Mouse (Mus musculus) heart, postnatal 10 days (tissue): ENCODE measurements around the gene Ubr4. TPM values are rescaled to one million over a fixed set of nuclear protein-coding genes. Genes with fewer than 3 reads are reported as not detected.

Experiments
- DNase-seq, 2 experiments: peaks; one replicate each; pipeline ENCODE4 v3.0.0; 2021
- intact Hi-C: fragments of 180-260 bp; cut with DNase I; formaldehyde crosslinking; loops from one replicate; pipeline ENCODE4 v1.15.1; 2025
- total RNA-seq, 2 experiments: library from RNA; stranded (reverse); gene quantifications; 2 replicates each; pipeline ENCODE4 v1.2.3; 2021

The Ubr4 gene
- total RNA-seq, 2 experiments from 2014 or later: 124 to 125 TPM

- DNase-seq: no peak
- intact Hi-C loops: no loop called here
Measured at GRCm38 (mm10) chr4:139423270-139423669, 70.9 kb downstream of the Ubr4 start.

GRCm38 (mm10) chr4:139430176-139430575 lies 77.8 kb downstream of the Ubr4 start:
- DNase-seq: peak; percentile 83 to 88
- intact Hi-C loops: no loop called here

GRCm38 (mm10) chr4:139430891-139431290 lies 78.5 kb downstream of the Ubr4 start:
- peak; percentile 20 to 37 for DNase-seq
- intact Hi-C loops: no loop called here

- intact Hi-C loops: no loop called here
Measured at GRCm38 (mm10) chr4:139432966-139433765, 80.8 kb downstream of the Ubr4 start.

GRCm38 (mm10) chr4:139441244-139441643 lies 88.8 kb downstream of the Ubr4 start:
- DNase-seq: no peak
- intact Hi-C loops: no loop called here

More at GRCm38 (mm10) chr4:139432966-139433765, 80.8 kb downstream of the Ubr4 start:
- DNase-seq: peak; percentile 32 to 43

- intact Hi-C loops: no loop called here
- no peak for DNase-seq
Measured at GRCm38 (mm10) chr4:139441806-139442205, 89.4 kb downstream of the Ubr4 start.

- DNase-seq: no peak
- intact Hi-C loops: no loop called here
Measured at GRCm38 (mm10) chr4:139442391-139443355, 90.3 kb downstream of the Ubr4 start.

GRCm38 (mm10) chr4:139444315-139444714 lies 91.9 kb downstream of the Ubr4 start:
- no peak for DNase-seq
- intact Hi-C loops: no loop called here

GRCm38 (mm10) chr4:139446176-139446575 lies 93.8 kb downstream of the Ubr4 start:
- intact Hi-C loops: no loop called here
- no peak for DNase-seq

- DNase-seq: no peak
- intact Hi-C loops: no loop called here
Measured at GRCm38 (mm10) chr4:139446731-139447675, 94.6 kb downstream of the Ubr4 start.

GRCm38 (mm10) chr4:139452944-139453700 lies 100.7 kb downstream of the Ubr4 start:
- intact Hi-C loops: no loop called here

GRCm38 (mm10) chr4:139454339-139454738 lies 101.9 kb downstream of the Ubr4 start:
- intact Hi-C loops: no loop called here
- DNase-seq: no peak

More at GRCm38 (mm10) chr4:139452944-139453700, 100.7 kb downstream of the Ubr4 start:
- DNase-seq: no peak

GRCm38 (mm10) chr4:139459970-139460369 lies 107.6 kb downstream of the Ubr4 start:
- no peak for DNase-seq
- intact Hi-C loops: no loop called here

GRCm38 (mm10) chr4:139464163-139464562 lies 111.8 kb downstream of the Ubr4 start:
- intact Hi-C loops: no loop called here
- no peak for DNase-seq

- intact Hi-C loops: no loop called here
- no peak for DNase-seq
Measured at GRCm38 (mm10) chr4:139466541-139466940, 114.1 kb downstream of the Ubr4 start.

- DNase-seq: peak; percentile 87 to 92
- intact Hi-C loops: loop anchor here (1.0 to 10.0 kb wide), 3 partner anchors 141 to 385 kb away; no protein-coding TSS in a partner anchor
Measured at GRCm38 (mm10) chr4:139470198-139470597, 117.8 kb downstream of the Ubr4 start.

- DNase-seq: no peak
- intact Hi-C loops: loop anchor here (10.0 kb wide), 1 partner anchor 378 kb away; no protein-coding TSS in a partner anchor
Measured at GRCm38 (mm10) chr4:139476663-139477625, 124.5 kb downstream of the Ubr4 start.

GRCm38 (mm10) chr4:139477983-139478382 lies 125.6 kb downstream of the Ubr4 start:
- intact Hi-C loops: loop anchor here (10.0 kb wide), 1 partner anchor 377 kb away; no protein-coding TSS in a partner anchor
- peak in 1 of 2 experiments; percentile 41 for DNase-seq
